Mouse (Mus musculus): ENCODE measurements at regions not wholly inside any gene's neighbourhood (a gene's known extent, or its start where the extent isn't known, plus 50 kb on each side); places are given as distances from the start of the nearest gene placed in this dataset.
A peak's percentile ranks its signal among the peaks of the same experiment; 100 is the strongest.

GRCm38 (mm10) chr16:25201094-25201770, 85.4 kb upstream of the Tprg start:
- H3K27me3 ChIP-seq (ENCODE audit: control insufficient read depth, insufficient read depth, low read length), result no peaks in the 10 kb centered on the region
- no peak overlapping the region for H3K4me2 ChIP-seq (replicated peaks; ENCODE audit: low read depth, low read length)
- no peak overlapping the region for H3K27ac ChIP-seq (ENCODE audit: low read length)
- no peaks in the 10 kb centered on the region for H3K9me3 ChIP-seq (ENCODE audit: control insufficient read depth, low read depth, low read length)
- no peaks in the 10 kb centered on the region for H3K36me3 ChIP-seq (ENCODE audit: control insufficient read depth, insufficient read depth, low read length)
- no peak overlapping the region for H3K9ac ChIP-seq (replicated peaks; ENCODE audit: low read depth, low read length)
- peak; percentile 53; the same call in 1 of the 2 replicates for ATAC-seq (ENCODE audit: insufficient number of reproducible peaks, insufficient read depth, low FRiP score, low read depth)
- no peak overlapping the region for H3K4me3 ChIP-seq (ENCODE audit: low read depth, low read length)
- 76% methylated on average over 7 of the region's 7 CpGs for whole genome bisulfite sequencing
- no peaks in the 10 kb centered on the region for H3K4me1 ChIP-seq (ENCODE audit: control insufficient read depth, insufficient read depth, low read length)

GRCm38 (mm10) chr16:25213250-25213649, 73.4 kb upstream of the Tprg start:
- H3K4me3 ChIP-seq (ENCODE audit: low read depth, low read length), result no peak overlapping the region
- no peak overlapping the region for H3K9ac ChIP-seq (replicated peaks; ENCODE audit: low read depth, low read length)
- H3K27ac ChIP-seq (ENCODE audit: low read length), result no peak overlapping the region
- WGBS, result 65% methylated on average over 2 of the region's 2 CpGs
- H3K36me3 ChIP-seq (ENCODE audit: control insufficient read depth, insufficient read depth, low read length), result no peaks in the 10 kb centered on the region
- no peak overlapping the region for H3K4me2 ChIP-seq (replicated peaks; ENCODE audit: low read depth, low read length)
- H3K9me3 ChIP-seq (ENCODE audit: control insufficient read depth, low read depth, low read length), result no peaks in the 10 kb centered on the region
- H3K27me3 ChIP-seq (ENCODE audit: control insufficient read depth, insufficient read depth, low read length), result no peaks in the 10 kb centered on the region
- no peak for ATAC-seq (ENCODE audit: insufficient number of reproducible peaks, insufficient read depth, low FRiP score, low read depth)
- no peaks in the 10 kb centered on the region for H3K4me1 ChIP-seq (ENCODE audit: control insufficient read depth, insufficient read depth, low read length)

GRCm38 (mm10) chr16:25220552-25220951, 66.1 kb upstream of the Tprg start:
- 86% methylated on average over 6 of the region's 6 CpGs for WGBS
- Histone ChIP-seq H3K27me3 (ENCODE audit: control insufficient read depth, insufficient read depth, low read length) (no peaks in the 10 kb centered on the region), H3K4me1 (ENCODE audit: control insufficient read depth, insufficient read depth, low read length) (no peaks in the 10 kb centered on the region), H3K36me3 (ENCODE audit: control insufficient read depth, insufficient read depth, low read length) (no peaks in the 10 kb centered on the region), H3K27ac (ENCODE audit: low read length) (no peak overlapping the region), H3K9ac (replicated peaks; ENCODE audit: low read depth, low read length) (no peak overlapping the region), H3K4me3 (ENCODE audit: low read depth, low read length) (no peak overlapping the region), H3K4me2 (replicated peaks; ENCODE audit: low read depth, low read length) (no peak overlapping the region), H3K9me3 (ENCODE audit: control insufficient read depth, low read depth, low read length) (no peaks in the 10 kb centered on the region)
- ATAC-seq (ENCODE audit: insufficient number of reproducible peaks, insufficient read depth, low FRiP score, low read depth), result no peak

GRCm38 (mm10) chr16:25224801-25225200, 61.8 kb upstream of the Tprg start:
- Histone ChIP-seq H3K4me3 (ENCODE audit: low read depth, low read length) (no peak overlapping the region), H3K36me3 (ENCODE audit: control insufficient read depth, insufficient read depth, low read length) (no peaks in the 10 kb centered on the region), H3K9me3 (ENCODE audit: control insufficient read depth, low read depth, low read length) (no peaks in the 10 kb centered on the region), H3K27ac (ENCODE audit: low read length) (no peak overlapping the region), H3K4me2 (replicated peaks; ENCODE audit: low read depth, low read length) (no peak overlapping the region), H3K9ac (replicated peaks; ENCODE audit: low read depth, low read length) (no peak overlapping the region), H3K27me3 (ENCODE audit: control insufficient read depth, insufficient read depth, low read length) (no peaks in the 10 kb centered on the region), H3K4me1 (ENCODE audit: control insufficient read depth, insufficient read depth, low read length) (no peaks in the 10 kb centered on the region)
- ATAC-seq (ENCODE audit: insufficient number of reproducible peaks, insufficient read depth, low FRiP score, low read depth), result no peak
